Mouse (Mus musculus) brain, adult 2 months (tissue): ENCODE results near the gene Senp2.
A peak's percentile ranks its signal among the peaks of the same experiment; 100 is the strongest.

Source experiments
- DNase-seq: peaks from one replicate; pipeline ENCODE4 v3.0.0; 2011; ENCODE audit warnings: low read depth, low spot score

The Senp2 gene

DNA sequence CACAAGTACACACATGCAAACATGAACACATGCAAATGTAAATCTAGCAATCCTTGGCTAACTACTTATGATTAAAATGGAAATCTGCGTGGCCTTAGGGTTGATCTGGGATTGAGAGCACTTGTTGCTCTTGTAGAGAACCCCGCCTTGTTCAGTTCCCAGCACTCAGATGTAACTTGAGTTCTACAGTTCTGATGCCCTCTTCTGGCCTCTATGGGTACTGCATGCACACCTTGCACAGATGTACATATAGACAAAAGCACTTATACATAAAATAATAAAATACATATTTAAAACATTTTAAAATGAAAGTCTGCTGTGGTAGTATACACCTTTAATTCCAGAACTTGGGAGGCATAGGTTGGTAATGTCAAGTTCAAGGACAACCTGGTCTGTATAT is 12.8 kb downstream of the Senp2 start:
- peak; percentile 18 for DNase-seq

DNA sequence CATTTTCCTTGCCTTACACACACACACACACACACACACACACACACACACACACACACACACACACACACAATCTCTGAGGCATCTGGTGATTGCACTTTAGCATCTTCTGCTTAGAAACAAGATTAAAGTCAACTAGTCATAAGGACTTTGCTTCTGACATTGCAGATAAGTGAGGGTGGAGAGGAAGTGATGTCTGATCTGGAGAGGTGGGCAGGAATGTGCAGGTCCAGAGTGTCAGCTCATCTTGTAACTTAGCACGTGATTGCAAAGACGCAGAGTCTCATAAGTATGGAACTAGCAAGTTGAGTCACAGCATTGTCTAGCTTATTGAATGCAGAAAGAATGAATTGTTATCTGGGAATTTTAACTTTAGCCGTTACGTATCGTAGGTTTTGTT is 18.2 kb downstream of the Senp2 start:
- no peak for DNase-seq

DNA sequence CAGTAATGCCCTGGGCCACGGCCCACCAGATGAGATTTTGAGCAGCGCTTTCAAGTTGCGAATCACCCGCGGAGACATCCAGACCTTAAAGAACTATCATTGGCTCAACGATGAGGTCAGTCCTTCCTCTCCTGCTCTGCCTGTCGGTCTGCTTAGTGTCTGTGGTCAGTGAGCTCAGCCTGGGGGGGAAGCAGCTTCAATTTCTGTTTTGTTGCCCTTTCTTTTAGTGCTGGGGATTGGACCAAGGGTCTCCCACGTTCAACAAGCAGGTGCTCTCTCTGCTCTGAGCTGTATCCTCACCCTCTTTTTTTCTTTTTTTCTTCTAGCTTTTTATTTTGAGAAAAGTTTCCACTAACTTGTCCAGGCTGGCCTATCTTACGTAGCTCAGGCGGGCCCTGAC is 29.3 kb downstream of the Senp2 start:
- peak; percentile 21 for DNase-seq

GRCm38 (mm10) chr16:22039978-22040377 is 30.7 kb downstream of the Senp2 start:
- DNase-seq, result no peak

- no peak for DNase-seq
Observed at GRCm38 (mm10) chr16:22043830-22044229, 34.5 kb downstream of the Senp2 start.

DNA sequence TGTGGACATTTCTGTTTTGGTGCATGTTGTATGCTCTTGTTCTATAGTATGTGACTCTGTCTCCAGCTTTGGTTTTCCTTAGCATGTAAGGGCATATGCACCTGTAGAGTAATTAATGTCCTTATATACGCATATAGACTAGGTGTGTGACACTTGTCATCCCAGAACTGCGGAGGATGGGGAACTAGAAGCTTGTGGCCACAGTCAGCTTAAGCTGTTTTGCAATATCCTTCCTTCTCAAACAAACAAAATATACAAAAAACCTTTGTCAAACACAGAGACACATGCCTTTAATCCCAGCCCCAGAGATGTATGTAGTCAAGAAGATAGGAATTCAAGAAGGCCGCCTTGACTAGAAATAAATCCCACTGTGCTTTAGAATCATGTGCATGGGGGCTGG is 36.6 kb downstream of the Senp2 start:
- DNase-seq, result no peak

DNA sequence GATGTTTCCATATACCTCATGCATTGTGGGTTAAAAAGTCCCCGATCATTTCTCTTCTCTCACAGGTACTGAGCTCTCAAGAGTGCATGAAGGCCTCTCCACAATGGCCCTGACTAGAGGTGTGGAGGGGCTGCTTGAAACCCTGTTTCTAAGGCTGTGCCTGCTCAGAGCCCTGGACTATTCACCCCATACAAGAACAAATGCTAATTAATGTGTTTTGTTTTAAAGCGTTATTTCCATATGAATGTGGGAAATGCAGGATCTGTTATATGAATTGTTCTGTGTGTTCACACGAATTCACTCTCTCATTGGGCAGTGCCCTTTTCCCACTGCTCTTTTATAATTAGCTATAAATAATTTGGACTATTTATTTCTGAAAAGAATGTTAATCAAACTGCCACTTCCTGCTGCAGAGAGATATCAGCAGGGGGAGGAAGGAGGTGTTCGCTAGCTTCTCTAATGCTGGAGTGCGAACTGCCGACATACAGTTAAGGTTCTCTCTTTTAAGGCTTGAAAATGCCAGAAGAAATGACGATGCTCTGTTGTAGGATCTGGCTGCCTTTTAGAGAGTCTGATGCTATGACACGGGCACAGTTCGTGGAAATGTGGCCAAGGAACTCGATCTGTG is 37.6 kb downstream of the Senp2 start:
- no peak for DNase-seq

- DNase-seq, result no peak
Observed at GRCm38 (mm10) chr16:22053411-22053810, 44.1 kb downstream of the Senp2 start.

DNA sequence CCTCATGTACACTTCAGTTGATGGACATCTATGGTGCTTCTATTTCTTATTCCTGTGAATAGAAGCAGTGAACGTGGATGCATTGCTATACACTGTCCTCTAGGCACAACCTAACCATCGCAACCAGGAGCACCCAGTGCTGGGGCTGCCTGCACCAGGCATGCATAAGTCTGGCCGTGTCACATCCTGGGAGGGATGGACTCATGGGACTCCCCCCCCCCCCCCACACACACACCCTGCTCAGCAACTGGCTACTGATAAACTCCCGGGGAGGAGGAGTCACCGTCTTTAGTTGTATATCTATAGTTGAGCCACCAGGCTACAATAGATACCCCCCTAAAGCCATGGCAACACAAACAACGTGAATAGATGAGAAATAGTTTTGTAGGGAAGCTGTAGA is 48.2 kb downstream of the Senp2 start:
- no peak for DNase-seq

DNA sequence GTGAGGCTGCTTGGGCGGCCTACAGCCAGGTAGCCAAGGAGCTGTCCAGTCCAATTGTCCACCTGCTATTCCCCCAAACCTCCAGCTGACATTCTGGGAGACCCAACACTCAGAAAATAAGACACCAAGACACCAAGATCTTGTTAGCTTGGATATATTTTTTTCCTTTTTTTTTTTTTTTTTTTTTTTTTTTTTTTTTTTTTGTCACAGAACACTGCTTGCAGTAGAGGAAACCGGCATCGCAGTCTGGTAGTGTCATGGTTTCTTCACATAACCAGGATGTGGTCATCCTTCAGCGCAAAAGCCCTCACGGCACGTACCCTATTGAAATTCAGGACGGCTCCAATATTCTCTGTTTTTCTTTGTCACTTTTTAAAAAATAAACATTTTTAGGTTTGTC is 49.6 kb downstream of the Senp2 start:
- DNase-seq, result no peak

- no peak for DNase-seq
Observed at GRCm38 (mm10) chr16:22060416-22060815, 51.1 kb downstream of the Senp2 start.

DNA sequence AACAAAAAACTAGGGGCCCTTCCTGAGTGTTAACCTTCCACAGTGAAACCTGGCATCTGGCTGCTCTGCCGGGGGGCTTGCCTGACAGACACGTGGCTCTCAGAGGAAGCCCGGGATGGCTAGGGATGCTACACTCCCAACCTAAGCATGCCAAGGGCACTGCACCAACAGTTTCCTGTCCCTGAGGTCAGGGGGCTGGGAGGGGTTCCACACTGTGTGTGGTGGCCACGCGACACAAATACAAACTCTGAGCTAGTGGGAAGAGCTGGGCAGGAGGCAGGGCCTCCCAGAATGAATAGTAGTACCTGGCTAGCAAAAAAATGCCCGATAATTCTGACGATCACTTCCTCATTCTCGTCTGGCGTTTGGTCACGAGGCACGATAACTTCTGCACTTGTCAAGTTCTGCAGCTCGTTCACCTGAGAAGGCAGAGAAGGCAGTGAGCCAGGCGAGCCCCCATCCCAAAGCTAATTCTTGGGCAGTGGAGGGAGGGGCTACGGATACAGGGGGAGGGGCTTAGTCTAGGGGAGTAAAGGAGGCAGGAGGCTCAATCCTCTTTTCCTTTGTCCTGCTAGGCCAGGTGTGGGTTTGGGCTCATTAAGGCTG is 52.4 kb downstream of the Senp2 start:
- DNase-seq, result no peak

- no peak for DNase-seq
Observed at GRCm38 (mm10) chr16:22062284-22062683, 53.0 kb downstream of the Senp2 start.

DNA sequence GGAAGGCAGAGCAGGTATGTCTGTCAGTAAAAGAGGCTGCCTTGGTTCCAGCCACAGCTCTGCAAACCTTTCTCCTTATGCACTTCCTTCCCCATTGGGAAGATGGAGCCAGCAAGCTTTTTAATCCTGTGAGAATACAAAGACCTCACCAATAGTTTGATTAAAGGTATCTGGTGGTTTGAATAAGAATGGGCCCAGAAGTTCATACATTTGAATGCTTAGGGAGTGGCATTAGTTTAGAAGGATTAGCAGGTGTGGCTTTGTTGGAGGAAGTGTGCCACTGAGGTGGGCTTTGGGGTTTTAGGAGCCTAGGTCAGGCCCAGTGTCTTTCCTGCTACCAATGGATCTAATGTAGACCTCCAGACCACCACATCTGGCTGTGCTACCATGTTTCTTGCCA is 56.3 kb downstream of the Senp2 start:
- no peak for DNase-seq

DNA sequence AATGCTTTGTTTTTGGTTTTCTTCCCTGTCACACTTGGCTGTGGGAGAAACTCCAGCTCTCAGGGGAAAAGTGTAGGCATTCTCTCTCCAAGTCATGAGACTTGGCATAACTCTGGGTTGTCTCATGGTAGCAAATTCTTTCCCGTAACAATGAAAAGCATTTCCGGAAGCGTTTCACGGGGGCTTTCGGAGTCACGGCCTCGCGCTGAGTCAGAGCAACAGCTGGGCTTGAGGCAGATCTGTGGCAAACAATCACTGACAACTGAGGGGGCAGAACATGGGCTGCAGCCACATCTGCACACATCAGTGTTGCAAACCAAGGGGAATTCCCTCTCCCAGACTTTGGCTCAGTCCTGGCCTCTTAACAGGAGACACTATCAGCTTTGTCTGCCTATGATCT is 58.1 kb downstream of the Senp2 start:
- DNase-seq, result peak; percentile 53

- no peak for DNase-seq
Observed at GRCm38 (mm10) chr16:22071361-22071760, 62.1 kb downstream of the Senp2 start.

DNA sequence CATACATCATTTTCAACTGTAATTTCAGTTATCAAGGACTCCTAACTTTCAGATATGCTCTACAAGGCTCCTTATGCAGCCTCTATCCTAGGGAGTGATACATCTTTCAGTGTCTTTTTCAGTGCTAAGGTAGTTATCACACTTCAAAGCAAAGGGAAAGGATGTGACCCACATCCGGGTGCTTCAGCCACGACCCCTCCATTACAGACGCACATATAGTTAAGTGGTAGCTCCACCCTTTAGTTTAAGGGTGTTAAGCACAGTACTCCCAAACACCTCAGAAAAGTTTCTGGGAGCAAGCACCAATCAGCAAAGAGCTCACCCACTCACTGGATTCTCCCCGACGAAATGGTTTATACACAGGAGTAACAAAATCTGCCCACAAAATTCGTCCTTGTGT is 65.8 kb downstream of the Senp2 start:
- DNase-seq, result no peak

DNA sequence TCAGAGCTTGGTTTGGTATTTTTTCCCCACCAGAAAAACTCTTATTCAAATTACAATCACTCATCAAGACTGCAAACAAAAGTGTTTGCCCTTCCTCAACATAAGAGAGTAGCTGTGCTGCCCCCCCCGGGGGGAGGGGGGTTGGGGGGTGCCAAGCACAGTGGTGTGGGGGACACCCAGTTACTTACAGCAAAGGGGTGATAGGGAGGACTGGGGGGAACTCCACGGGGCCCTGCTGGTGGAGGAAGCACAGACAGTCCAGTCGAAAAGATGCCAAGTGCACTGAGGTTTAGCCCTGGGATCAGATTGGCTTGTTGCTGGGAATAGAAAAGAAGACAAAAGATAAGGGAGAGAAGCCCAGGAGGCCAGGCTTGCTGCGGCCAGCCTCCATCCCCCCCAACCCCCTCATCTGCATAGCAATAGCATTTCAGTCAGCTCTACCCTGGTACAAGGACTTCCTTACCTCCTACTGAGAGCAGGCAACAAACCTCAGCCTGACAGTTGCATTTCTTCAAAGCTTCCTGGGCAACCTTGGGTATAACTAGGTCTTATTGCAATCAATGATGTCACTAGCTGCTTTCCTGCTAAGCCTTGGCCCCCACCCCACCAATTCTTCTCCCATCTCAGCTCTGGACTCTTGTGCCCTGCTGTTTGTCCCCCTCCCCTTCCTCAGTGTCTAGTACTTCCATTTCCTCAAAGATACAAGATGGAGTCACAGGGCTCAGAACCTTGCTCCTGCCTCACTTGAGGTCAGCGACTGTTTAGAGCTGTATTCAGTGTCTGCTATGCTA is 66.7 kb downstream of the Senp2 start:
- DNase-seq, result no peak

DNA sequence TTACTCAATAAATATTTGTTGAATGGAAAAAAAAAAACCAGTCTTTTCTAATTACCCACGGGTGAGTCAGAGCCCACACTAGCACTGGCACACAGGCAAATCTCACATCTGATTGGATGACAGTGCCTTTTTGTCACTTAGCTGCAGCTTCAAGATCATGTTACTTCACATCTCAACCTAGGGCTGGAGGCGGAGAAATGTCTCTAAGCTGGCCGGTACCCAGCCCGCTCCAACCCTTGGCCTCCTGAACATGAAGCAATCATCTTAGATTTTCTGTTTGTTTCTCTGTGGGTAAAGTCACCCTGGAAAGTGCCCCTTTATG is 67.3 kb downstream of the Senp2 start:
- peak; percentile 26 for DNase-seq

- no peak for DNase-seq
Observed at GRCm38 (mm10) chr16:22080125-22080710, 70.9 kb downstream of the Senp2 start.

- DNase-seq, result no peak
Observed at GRCm38 (mm10) chr16:22085411-22085810, 76.1 kb downstream of the Senp2 start.

- DNase-seq, result no peak
Observed at GRCm38 (mm10) chr16:22091255-22091783, 82.0 kb downstream of the Senp2 start.

DNA sequence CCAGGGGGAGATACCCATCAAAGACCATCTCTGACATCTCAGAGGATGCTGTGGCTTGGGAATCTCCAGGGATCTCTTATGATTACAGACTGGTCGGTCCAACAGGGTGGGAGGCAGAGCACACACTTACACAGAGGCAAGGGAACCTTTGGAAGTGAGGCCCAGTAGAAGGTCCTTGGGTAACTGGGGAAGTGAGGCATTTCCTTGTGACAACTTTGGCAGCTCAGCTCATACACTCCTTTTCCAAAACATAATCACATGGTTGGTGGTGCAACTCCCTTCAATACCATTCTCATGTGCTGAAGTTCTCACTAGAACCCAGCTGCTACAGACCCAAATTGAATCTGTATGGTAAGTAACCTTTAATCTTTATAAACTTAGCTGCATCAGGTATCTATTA is 86.5 kb downstream of the Senp2 start:
- DNase-seq, result no peak
